Mouse (Mus musculus) E14TG2a.4 (cell line): ENCODE measurements at regions not wholly inside any gene's neighbourhood (a gene's known extent, or its start where the extent isn't known, plus 50 kb on each side); places are given as distances from the start of the nearest gene placed in this dataset.

Experiments used
- CTCF ChIP-seq: conservative IDR thresholded peaks from 2 replicates; pipeline ENCODE4 v1.5.1; 2014; ENCODE audit warnings: low read length
- NANOG ChIP-seq: IDR thresholded peaks from 2 replicates; pipeline ENCODE4 v1.6.1; 2014; ENCODE audit warnings: borderline replicate concordance, low read length, mixed read lengths
- POU5F1 ChIP-seq: IDR thresholded peaks from 2 replicates; pipeline ENCODE4 v1.6.1; 2014; ENCODE audit warnings: low read length, borderline replicate concordance

DNA sequence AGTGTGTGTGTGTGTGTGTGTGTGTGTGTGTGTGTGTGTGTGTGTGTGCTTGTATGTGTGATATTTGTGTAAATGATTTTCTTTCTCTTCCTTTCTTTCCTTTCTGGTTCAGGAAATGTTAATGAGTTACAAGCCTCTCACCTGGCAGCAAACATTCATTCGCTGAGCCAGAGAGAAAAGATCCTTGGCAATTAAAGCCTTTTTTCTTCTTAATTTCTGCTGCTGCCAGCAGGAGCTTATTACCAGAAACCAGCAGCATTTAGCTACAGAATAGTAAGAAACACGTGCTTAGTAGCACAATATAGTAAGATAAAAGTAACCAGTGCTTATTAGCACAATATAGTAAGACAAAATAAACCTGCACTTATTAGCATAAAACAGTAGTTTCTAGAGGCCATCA, 1050.0 kb upstream of the Pabpc4l start:
- TF ChIP-seq CTCF (no peak), NANOG (no peak), POU5F1 (no peak)
